Mouse (Mus musculus) cerebellum, adult 8-10 months (tissue): Measurements from ENCODE around the gene Hnrnph1.

Source experiments
- DNase-seq: peaks from one replicate; pipeline ENCODE4 v3.0.0; 2022

Hnrnph1 gene

GRCm38 (mm10) chr11:50373621-50374020, 3.2 kb upstream of the Hnrnph1 start:
- DNase-seq = no peak

DNA sequence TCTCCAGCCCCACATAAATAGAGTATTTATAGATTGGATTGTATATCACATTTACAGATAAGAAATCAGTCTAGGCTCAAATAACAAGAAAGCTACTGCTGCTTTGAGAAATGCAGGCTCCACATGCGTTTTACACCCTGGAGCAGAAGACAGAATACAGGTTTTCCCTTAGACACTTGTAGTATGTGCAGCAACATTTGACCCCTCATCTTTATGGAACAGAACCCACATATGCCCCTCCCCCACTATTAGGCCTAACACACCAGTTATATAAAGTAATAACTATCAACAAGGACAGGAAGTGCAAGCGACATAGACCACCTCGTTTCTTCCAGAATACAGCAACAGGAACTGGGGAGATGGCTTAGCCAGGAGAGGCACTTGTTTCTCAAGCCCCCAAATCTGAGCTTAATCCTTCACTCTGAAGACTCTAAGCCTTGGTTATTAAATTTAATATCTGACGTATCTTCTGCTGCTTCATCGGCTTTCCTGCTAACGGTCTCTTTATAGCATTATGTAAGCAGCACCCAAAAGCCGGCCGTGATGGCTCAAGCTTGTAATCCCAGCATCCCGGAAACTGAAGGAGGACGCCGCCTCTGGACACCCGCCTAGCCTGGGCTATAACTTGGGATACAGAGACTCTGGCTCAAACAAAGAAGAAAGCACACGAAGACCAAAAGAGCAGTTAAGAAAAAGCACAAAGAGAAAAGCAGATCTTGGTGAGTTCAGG, 2.3 kb upstream of the Hnrnph1 start:
- DNase-seq = no peak

GRCm38 (mm10) chr11:50375421-50375820, 1.4 kb upstream of the Hnrnph1 start:
- no peak for DNase-seq

GRCm38 (mm10) chr11:50376156-50376790, 517 bp upstream of the Hnrnph1 start:
- DNase-seq = no peak

DNA sequence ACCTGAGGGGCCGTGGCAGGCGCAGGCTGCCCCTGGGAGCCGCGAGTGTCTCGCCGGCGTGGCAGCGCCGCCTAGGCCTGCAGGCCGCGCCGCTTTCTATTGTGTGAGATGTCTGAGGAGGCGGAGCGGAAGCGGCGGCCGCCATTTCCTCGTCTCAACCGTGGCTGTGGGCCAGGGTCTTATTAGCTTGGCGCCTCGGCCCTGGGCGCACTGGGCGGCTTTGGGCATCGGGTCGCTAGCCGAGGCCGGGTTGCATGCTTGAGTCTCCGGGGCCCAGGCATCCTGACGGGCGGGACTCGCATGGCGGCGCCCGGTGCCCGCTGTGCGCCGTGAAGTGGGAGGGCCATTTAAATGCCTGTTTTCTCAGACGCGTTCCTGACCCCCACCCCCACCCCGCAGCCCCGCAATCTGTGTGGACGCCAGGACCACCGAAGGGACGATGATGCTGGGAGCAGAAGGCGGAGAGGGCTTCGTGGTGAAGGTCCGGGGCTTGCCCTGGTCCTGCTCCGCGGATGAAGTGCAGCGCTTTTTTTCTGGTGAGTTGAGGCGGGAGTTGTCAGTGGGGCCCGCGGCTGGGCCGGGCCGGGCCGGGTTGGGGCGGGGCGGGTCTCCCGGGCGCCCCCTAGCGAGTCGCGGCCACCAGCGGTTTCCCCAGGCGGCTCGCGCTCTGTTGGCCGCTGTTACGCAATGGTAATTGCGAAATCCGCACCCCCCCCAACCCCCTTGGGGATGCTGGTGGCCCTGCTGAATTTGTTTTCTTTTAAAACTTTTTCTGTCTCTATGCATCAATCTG, 1.3 kb downstream of the Hnrnph1 start:
- DNase-seq = peak; percentile 76

- no peak for DNase-seq
Measured at GRCm38 (mm10) chr11:50379023-50379752, 2.4 kb downstream of the Hnrnph1 start.

DNA sequence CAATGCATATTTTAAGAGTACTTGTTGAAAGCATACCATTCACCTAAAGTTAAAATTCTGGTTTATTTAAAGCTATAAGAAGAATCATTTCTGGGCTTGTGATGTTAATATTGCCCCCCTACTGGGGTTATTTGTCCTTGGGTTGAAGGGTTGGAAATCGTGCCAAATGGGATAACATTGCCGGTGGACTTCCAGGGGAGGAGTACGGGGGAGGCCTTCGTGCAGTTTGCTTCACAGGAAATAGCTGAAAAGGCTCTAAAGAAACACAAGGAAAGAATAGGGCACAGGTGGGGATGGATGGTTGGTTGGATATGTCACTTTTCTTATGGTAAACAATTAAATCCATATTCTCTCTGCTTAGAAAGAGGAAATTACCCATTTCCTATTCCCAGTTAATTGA, 4.5 kb downstream of the Hnrnph1 start:
- no peak for DNase-seq

DNA sequence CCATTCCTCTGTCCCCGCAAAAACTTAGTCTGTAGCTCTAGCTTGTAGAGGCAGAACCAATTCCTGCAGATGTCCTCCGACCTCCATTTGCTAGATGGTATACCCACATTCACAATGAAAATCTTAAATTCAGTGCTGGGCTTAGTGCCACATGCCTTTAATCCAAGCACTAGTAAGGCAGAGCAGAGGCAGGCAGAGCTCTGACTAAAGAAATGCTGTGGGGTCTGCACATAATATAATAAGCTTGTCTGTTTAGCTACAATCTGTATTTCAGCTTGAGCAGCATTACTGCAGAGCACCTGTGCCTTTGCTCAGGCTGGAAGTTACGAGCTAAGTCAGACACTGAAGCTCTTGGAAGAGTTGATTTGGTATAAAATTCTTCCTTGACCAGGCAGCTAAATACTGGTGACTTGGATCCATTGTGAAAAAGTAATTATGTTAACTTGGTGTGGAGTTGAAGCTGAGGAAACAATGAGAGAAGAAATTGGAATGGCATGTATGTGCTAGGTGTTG, 10.4 kb downstream of the Hnrnph1 start:
- no peak for DNase-seq

DNA sequence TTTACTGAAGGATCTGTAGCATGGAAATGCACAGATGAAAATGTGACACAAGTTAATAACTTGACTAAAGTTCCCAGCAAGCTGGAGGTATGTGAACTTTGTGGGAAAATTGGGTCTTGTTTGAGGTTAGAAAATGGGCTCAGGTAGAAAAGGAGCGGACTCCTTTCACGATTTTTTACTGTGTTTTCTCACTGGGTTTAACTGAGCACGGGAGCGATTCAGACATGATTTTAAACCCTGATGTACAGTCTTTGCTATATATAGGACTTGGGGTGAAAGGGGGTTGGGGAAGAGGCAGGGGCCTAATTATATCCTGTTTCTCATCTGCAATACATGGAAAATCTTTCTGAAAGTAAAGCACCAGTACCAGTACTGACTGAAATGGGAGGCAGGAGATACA, 10.9 kb downstream of the Hnrnph1 start:
- DNase-seq = no peak

DNA sequence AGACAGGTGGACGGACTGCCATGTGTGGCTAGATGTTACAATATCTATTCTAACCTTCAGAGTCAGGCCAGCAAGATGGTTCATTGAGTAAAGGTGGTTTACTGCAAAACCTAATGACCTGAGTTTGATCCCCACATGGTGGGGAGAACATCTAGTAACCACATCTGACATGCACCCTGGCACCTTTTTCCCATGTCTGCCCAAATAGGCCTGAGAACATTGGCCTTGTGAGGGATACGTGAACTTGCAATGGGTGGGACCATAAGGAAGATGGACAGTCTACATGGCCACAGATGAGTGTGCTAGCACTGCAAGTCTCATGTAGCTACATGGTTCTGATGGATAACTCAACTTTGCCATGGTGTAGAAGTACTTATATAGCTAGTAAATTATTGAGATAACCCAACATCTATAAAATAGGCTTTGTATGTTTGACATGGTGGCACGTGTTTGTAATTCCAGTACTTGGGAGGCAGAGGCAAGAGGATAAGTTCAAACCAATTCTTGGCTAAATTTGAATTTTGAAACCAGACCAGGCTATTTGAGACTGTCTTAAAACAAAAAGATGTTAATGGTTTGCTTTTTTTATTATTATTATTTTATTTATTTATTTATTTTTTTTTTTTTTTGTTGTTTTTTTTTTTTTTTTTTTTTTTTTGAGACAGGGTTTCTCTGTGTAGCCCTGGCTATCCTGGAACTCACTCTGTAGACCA, 11.6 kb downstream of the Hnrnph1 start:
- no peak for DNase-seq

GRCm38 (mm10) chr11:50389011-50389410, 12.2 kb downstream of the Hnrnph1 start:
- no peak for DNase-seq

- no peak for DNase-seq
Measured at GRCm38 (mm10) chr11:50389616-50390015, 12.8 kb downstream of the Hnrnph1 start.

GRCm38 (mm10) chr11:50391272-50391960, 14.6 kb downstream of the Hnrnph1 start:
- no peak for DNase-seq

GRCm38 (mm10) chr11:50393306-50393705, 16.5 kb downstream of the Hnrnph1 start:
- no peak for DNase-seq

DNA sequence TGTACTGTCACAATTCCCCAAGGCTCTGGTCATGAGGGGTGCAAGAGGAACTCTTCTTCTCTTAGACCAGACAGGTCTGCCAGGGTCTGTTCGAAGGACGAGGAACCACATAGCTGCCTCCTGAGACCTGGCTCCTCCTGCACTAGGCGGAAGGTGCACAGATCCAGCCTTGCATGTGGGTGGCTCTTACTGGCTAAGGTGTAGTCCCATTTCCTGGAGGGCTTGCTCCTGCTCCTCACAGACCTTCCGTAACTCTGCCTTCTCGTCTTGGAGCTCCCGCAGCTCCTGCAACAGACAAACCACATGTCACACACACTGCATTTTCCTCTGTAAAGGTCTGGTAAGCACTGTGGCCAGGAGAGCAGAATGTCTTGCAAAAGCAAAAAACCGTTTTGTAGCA, 17.9 kb downstream of the Hnrnph1 start:
- DNase-seq = no peak

GRCm38 (mm10) chr11:50396766-50397307, 20.0 kb downstream of the Hnrnph1 start:
- no peak for DNase-seq

- no peak for DNase-seq
Measured at GRCm38 (mm10) chr11:50397316-50397715, 20.5 kb downstream of the Hnrnph1 start.

DNA sequence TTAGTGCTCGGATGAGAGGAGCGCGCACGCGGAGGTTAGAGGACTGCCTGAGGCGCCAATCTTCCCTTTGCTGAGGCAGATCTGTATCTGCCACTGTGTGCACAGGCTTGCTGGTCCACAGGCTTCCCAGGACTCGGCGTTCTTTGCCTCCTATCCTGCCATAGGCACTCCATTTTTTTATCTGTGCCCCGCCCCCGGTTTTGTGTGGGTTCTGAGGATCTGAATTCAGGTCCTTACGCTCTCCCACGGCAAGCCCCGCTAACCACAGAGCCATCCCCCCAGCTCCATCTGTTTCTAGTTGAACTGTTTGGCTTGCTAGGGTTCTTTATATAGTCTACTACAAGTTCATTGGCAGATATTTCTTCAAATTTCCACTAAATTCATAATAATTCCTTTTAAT, 22.0 kb downstream of the Hnrnph1 start:
- DNase-seq = no peak

GRCm38 (mm10) chr11:50402481-50402880, 25.7 kb downstream of the Hnrnph1 start:
- DNase-seq = no peak

GRCm38 (mm10) chr11:50403367-50404014, 26.7 kb downstream of the Hnrnph1 start:
- DNase-seq = peak; percentile 34

GRCm38 (mm10) chr11:50407235-50407634, 30.4 kb downstream of the Hnrnph1 start:
- no peak for DNase-seq
